Mouse (Mus musculus) layer of hippocampus, postnatal 10 days (tissue): Measurements from ENCODE around the gene Ptprg. TPM values are rescaled to one million over a fixed set of nuclear protein-coding genes. Genes with fewer than 3 reads are reported as not detected.

Source experiments
- DNase-seq, 2 experiments: peaks; one replicate each; pipeline ENCODE4 v3.0.0; 2021; ENCODE audit warnings: low spot score in 2 of 2
- total RNA-seq, 2 experiments: library from RNA; stranded (reverse); gene quantifications; 2 replicates each; pipeline ENCODE4 v1.2.3; 2021

Gene Ptprg
- total RNA-seq, 2 experiments from 2014 or later: 159 to 164 TPM

- no peak for DNase-seq
These were observed 526.6 kb downstream of the Ptprg start for GRCm38 (mm10) chr14:12079833-12080401.

- DNase-seq: no peak
These were observed 529.0 kb downstream of the Ptprg start for GRCm38 (mm10) chr14:12082131-12082921.

- DNase-seq: no peak
These were observed 530.7 kb downstream of the Ptprg start for GRCm38 (mm10) chr14:12084076-12084475.

- DNase-seq: no peak
These were observed 531.7 kb downstream of the Ptprg start for GRCm38 (mm10) chr14:12085078-12085477.

- DNase-seq: no peak
These were observed 532.8 kb downstream of the Ptprg start for GRCm38 (mm10) chr14:12086167-12086566.

GRCm38 (mm10) chr14:12089954-12090353 is 536.6 kb downstream of the Ptprg start:
- no peak for DNase-seq

GRCm38 (mm10) chr14:12091730-12092129 is 538.4 kb downstream of the Ptprg start:
- DNase-seq: no peak

- DNase-seq: no peak
These were observed 546.3 kb downstream of the Ptprg start for GRCm38 (mm10) chr14:12099390-12100333.

GRCm38 (mm10) chr14:12102389-12103325 is 549.3 kb downstream of the Ptprg start:
- DNase-seq: no peak

- DNase-seq: no peak
These were observed 551.2 kb downstream of the Ptprg start for GRCm38 (mm10) chr14:12104297-12105155.

GRCm38 (mm10) chr14:12105156-12105430 is 551.8 kb downstream of the Ptprg start:
- no peak for DNase-seq

- DNase-seq: no peak
These were observed 552.3 kb downstream of the Ptprg start for GRCm38 (mm10) chr14:12105593-12105992.

GRCm38 (mm10) chr14:12107459-12107858 is 554.1 kb downstream of the Ptprg start:
- no peak for DNase-seq

GRCm38 (mm10) chr14:12107991-12108390 is 554.7 kb downstream of the Ptprg start:
- DNase-seq: no peak

- no peak for DNase-seq
These were observed 559.2 kb downstream of the Ptprg start for GRCm38 (mm10) chr14:12112548-12113011.

- no peak for DNase-seq
These were observed 560.0 kb downstream of the Ptprg start for GRCm38 (mm10) chr14:12113326-12113725.

GRCm38 (mm10) chr14:12114016-12114415 is 560.7 kb downstream of the Ptprg start:
- DNase-seq: no peak

- DNase-seq: no peak
These were observed 565.9 kb downstream of the Ptprg start for GRCm38 (mm10) chr14:12119260-12119659.

GRCm38 (mm10) chr14:12121906-12122305 is 568.6 kb downstream of the Ptprg start:
- DNase-seq: no peak

- DNase-seq: no peak
These were observed 571.4 kb downstream of the Ptprg start for GRCm38 (mm10) chr14:12124682-12125081.
